Mouse (Mus musculus) natural killer cell, adult 2 months (primary cell): ENCODE data around the gene Ubr4.

Experiments used
- DNase-seq, 2 experiments: peaks; one replicate each; pipeline ENCODE4 v3.0.0; 2022; ENCODE audit warnings: low spot score in 2 of 2

Ubr4 gene

DNA sequence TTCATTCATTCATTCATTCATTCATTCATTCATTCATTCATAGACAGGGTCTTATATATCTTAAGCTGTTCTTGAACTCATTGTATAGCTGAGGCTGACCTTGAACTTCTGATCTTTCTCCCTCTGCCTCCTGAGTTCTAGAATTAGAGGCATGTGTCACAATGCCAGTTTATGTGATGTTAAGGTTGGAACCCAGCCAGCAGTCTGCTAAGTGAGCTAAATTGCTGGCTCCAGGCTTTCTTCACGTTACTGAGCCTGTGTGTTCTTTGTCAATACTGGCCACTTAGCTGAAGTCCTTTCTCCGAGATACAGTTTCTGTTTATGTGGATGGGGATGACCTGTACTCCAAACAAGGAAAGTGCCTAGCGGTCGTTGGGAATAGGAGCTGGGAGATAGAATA, 78.5 kb downstream of the Ubr4 start:
- no peak for DNase-seq

DNA sequence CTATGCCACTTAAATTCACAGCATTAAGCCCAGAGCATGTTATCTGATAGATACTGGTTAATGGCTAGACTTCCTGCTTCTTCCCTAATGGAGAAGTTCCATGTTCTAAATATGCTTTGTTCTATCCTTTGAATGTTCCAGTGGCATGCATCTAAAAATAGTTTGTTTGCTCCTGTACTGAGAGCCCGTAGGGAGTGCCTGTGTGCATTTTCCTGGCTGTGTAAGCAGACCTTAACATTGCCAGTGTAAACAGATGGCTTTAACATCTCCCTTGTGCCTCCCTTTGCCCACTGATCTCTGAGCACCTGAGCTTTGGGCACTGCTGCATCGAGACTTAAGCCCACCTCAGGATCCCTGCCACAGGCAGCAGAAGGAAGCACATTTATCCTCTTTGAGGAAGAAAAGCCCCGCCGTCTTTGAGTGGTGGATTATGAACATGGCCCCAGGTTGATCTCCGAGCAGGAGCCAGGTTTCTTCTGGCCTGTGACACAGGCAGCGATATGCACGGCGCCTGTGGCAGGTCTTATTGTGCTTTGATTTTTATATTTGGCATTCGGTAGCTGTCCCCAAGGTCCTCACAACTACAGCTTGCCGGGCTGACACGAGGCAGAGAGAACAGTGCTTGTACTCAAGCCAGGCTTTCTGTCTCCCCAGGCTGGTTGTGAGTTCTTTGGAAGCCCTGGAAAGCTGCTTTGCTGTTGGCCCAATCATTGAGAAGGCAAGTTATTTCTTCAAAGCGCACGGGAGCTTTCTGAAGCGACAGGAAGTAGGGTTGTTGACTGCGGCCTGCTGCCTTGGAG, 80.8 kb downstream of the Ubr4 start:
- no peak for DNase-seq

DNA sequence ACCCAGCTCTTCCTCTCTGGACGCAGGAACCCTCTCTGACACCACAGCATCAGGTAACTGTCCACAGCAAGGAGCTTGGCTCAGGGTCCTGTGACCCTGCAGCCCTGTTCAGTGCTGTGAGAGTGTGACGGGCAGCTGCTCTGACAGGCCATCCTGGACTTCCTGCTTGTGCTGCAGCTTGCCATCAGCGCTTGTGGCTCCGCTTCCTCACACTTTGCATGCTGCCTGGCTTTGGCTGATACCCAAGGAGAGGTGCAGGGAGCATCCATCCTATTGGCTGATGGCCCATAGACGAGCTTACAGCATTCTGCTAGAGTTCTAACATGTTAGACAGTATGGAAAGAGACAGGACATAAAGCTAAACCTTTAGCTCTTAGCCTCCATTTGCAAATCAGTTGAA, 88.8 kb downstream of the Ubr4 start:
- DNase-seq = no peak

DNA sequence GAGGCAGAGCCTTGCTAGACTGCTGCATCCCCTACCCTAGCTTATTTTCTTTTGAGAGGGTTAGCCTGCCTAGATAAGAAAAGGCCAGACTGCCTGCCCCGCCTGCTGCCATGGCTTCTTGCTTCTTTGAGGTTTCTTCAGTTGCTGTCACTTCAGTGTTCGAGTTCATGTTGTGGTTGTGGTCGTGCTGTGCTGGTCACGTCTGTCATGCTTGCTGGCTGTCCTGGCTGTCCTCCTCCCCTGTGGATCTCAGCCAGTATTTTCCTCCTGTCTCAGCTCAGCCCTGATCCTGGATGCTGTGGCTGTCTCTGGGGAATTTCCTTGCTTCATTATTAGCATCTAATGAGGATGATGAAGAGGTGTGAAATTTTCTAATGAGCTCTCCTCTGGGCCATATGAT, 89.4 kb downstream of the Ubr4 start:
- no peak for DNase-seq

DNA sequence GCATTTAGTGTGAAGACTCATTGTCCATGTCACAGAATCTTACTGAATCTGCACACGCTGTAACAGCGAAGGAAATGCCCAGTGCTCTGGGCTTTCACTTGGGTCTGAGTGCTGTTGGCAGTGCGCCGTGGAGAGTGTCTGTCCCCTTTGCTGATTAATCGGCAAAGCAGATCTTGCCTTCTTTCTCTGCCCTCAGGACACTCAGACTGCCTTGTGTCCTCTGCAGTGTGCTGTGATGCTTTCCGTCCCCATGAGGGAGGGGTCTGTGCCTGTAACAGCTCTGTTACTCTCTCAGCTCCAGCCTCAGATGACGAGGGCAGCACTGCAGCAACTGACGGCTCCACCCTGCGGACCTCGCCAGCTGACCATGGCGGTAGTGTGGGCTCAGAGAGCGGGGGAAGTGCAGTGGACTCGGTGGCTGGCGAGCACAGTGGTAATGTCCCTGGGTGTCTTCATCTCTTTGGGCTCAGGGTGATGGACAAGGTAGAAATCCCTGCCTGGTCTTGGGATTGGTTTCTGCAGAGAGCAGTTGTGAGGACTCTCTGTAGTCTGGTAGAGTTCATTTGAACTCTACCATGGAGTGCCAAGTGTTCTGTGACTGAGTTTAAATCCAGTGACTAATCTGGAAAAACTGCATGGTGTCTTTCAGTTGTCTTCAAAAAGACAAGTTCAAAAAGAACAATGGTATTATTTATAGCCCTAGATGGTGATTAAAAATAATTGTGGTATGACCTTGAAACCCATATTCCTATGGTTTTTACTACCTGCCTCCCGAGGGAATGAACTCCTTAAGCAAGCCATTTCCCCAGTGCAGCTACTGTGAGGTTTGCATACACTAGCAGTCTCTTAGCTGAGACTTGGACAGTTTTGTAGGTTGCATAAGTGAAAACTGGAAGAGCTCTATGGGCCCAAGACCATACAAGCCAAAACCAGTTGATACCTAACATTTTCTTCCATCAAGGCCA, 90.3 kb downstream of the Ubr4 start:
- no peak for DNase-seq

DNA sequence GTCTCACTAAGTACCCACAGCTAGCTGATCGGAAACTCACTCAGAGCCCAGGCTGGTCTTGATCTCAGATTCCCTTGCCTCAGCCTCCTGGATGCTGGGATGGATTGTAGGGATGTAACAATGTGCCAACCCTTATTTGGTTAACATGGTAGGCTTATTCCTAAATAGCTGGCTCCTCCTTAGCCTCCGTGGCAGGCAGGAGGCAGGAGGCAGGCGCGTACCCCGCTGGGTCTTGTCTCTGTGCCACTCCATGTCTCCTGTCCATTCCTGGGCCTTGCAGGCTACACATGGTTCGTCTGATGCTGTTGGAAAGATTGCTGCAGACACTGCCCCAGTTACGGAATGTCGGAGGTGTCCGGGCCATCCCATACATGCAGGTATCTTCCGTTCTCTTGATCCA, 91.9 kb downstream of the Ubr4 start:
- no peak for DNase-seq

DNA sequence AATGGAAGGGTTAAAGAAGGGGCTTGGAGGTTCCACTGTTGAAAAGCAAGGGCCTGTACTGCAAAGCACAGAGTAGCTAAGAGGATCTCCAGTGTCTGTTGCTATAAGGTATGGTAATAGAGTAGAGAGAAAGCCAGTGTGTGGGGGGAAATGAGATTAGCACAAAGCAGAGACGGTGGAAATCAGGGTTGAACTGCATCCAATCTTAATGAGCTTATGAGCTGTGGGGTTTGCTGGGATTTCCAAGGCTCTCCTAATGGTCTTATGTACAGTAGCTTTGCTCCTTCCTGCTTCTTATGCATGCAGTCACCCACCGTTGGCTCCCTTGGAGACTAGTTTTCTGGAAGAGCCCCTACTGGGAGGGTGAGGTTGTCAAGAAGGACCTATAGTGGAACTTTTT, 93.8 kb downstream of the Ubr4 start:
- DNase-seq = no peak

DNA sequence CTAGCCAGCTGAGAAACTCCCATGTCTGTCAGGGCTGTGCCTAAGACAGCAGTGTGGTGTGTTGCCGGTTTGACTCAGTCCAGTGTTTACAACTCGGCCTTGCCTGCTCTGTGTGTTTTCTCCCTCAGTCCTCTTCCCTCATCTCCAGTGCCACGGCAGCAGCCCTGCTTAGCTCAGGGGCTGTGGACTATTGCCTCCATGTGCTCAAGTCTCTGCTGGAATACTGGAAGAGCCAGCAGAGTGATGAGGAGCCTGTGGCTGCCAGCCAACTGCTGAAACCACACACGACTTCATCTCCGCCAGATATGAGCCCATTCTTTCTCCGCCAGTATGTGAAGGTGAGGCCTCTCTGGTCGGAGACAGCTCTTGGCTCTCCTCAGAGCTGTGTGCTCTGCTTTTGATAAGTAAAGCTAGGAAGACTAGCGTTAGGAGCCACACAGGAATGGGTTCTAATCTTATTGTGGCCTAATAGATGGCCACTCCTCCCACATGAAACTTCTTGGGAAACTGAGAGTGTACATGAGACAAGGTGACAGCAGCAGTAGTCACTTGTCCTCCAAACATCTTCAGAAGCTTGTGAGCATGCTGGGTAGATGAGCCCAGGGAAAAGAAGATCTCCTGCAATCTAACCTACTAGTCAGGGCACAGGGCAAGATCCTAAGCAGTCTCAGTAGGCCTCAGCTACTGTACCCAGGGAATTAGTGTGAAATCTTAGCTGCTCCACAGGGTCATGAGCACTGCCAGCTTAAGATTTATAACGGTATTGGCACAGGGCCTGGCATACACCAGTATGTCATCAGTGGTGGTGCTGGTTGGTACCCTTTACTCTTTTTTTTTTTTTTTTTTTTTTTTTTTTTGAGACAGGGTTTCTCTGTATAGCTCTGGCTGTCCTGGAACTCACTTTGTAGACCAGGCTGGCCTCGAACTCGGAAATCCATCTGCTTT, 94.6 kb downstream of the Ubr4 start:
- DNase-seq = no peak

DNA sequence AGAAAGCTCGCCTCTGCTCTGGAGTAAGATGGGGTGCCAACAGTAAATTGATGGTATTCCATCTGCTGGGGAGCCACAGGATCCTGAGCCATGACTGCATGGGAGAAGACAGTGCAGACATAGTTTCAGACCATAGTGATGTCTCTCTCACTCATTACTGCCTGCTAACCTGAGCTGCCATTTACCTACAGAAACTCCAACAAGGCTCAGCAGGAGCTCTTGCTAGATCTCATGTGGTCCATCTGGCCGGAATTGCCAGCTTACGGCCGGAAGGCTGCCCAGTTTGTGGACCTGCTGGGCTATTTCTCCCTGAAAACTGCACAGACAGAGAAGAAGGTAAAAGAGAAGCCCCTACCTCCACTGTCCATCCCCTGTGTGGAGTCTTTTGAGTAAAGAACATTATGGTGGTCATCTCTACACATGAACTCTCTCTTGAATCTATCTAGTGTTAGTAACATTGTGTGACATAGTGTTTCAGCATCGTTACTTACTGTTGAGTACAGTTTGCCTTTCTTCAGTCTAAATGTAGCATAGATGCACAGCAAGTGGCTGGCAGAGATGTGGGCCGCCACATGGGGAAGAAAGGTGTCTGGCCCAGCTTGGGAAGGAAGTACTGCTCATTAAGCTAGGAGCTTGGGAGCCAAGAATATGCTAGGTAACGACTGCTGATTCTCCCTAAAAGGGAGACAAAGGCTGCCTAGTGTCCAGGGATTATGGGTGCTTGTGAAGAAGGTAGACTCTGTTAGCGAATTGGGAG, 100.7 kb downstream of the Ubr4 start:
- no peak for DNase-seq

DNA sequence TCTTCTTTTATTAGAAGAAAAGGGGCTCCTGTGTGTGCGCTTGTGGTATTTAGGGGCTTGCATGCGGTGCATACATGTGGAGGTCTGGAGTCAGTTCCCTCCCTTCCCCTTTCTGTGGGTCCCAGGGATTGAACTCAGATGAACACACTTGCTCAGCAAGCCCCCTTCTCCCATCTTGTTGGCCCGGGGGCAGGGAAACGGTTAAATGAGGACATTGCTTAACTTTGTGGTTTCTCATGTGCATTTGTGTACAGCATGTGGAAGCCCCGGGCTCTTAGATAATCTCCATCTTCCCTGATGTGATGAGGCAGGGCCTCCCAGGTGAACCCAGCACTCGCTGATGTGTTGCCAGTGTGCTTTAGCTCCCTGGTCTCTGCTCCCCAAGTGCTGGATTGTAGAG, 101.9 kb downstream of the Ubr4 start:
- no peak for DNase-seq

DNA sequence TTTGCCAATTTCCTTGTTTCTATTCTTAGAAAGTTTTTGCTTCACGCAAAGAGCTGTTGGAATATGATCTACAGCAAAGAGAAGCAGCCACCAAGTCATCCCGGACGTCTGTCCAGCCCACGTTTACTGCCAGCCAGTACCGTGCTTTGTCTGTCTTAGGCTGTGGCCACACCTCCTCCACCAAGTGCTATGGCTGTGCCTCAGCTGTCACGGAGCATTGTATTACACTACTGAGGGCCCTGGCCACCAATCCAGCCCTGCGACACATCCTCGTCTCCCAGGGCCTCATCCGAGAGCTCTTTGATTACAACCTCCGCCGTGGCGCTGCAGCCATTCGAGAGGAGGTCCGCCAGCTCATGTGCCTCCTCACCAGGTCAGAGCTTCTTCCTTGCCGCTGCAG, 107.6 kb downstream of the Ubr4 start:
- no peak for DNase-seq

DNA sequence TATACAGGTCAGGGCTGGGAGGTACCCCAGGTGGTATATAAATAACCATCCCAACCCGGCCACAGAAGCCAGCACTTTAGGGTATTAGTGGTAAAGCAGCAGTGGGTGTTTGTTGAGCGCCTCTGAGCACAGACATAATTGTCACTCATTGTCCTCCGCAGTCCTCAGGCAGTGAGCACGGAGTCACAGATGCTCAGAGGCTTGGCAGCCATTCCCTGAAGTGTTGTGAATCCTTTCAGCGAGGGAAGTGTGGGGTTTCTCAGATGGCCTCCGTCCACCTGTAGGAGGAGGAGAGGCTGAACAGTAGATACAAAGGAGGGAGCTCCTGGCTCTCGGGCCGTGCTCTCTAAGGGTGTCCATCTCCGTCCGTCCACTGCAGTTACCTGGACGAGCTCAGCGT, 111.8 kb downstream of the Ubr4 start:
- no peak for DNase-seq

DNA sequence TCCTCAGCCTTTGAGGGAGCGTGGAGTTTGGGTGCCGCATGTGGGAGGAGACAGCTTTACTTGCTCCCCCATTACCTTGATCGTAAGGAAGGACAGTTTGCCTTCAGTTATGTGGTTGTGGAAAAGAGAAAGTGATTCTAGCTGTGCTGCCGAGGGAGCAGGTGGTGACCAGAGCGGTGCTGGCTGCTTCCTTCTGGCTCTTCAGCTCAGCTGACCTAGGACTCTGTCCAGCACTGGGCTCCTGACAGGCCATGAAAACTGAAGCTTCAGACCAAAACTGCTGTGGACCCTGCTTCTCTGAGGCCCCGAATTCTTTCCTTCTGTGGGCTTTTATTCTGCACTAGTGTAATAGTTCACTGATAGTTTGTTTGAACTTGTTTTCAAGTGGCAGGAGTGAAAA, 114.1 kb downstream of the Ubr4 start:
- DNase-seq = no peak

DNA sequence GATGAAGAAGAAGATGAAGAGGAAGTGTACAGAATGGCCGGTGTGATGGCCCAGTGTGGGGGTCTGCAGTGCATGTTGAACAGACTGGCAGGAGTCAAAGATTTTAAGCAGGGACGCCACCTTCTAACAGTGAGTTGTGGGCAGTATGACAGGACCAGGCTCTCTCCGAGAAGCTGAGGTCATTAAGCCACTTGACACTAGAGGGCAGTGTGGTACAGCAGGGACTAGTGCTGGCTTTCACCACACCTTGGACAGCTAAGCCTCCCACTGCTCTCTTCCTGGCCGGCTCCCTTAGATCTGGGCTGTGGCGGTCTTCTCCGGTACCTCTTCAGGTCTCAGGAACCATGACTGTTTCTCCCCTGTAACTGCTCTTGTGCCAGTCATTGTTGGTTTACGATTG, 117.8 kb downstream of the Ubr4 start:
- peak; percentile 49 to 57 for DNase-seq

DNA sequence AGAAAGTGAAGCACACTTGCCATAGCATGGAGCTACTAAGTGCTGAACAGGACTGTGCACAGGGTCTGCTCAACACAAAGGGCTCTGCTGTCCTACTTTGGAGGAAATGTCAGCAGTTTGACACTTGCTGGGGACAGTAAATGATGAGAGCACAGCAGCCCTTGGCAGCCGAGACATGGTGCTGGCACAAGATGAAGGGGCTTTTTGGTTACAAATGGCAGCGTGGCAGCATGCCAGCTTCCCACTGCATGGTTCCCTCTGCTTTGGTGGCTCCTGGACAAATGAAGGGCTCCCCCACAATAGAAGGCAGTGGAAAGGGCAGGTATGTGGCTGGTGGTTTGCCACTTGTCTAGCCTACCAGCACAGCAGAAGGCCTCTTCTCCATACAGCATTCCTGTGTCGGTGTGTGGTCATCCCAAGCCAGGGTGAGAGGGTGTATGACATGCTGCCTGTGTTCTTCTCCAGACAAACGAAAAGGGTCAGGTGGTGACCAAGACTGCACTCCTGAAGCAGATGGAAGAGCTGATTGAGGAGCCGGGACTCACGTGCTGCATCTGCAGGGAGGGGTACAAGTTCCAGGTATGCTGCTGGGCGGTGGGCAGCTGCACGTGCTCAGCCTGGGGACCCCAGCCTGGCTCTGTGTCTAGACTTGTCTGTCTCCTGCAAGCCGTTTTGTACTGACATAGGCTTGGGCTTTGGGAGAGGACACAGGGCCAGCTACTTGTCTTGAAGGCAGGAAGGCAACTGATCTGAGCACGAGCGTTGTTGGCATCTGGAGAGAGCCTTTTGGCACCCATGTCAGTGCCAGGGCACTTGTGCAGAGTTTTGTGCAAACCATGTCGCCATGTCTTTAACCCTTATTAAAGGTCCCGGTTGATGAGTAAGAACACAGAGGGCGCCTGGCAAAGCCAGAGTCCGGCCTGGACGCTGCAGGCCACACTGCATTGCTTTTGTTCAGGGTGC, 124.5 kb downstream of the Ubr4 start:
- DNase-seq = no peak

DNA sequence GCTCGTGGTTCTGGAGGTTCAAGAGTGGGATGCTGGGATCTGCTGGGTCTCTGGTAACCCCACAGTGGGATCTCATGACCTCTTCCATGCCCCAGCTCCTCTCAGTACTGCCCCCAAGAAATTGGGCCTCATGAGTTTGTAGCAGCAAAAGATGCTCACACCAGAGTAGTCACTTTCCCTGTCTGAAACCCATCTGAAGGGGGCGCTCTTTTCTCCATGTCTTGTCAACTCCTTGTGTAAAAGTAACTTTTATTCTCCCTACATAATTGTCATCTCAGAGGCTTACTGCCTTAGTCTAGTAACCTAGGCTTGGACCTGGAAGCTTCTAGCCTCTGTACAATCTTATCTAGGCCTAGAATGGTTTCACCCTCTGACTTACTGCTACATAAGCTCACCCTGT, 125.6 kb downstream of the Ubr4 start:
- no peak for DNase-seq

DNA sequence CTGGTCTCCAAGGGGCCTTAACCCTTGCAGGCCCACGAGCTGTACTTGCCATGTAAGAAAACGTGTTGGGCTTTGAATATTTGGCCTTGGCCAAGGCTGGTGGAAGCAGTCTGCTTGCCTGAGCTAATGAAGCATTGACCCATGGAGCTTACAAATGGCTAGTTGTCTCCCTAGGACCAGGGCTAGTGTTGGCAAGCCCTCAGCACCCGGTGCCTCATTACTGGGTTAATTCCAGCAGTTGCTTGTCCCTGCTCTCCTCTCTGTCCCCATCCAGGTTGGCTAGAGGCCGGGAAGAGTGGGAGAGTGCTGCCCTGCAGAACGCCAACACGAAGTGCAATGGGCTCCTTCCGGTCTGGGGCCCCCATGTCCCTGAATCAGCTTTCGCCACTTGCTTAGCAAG, 126.8 kb downstream of the Ubr4 start:
- no peak for DNase-seq

DNA sequence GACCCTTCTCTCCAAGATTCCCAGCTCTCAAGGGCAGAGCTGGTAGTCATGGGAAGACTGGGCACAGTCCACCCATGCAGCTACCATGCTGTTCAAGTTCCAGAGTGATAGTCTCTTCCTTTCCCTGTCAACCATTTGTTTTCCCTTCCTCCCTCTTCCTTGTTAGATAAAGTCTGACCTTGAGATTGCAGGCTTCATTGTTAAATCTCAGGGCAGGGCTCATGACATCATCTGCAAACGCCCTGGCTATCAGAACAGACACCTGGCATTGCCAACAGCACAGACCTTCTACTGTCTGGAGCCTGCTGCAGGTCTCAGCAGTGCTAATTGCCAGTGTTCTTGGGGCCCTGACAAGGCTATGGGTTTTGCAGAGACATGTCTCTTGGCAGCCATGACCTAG, 129.0 kb downstream of the Ubr4 start:
- DNase-seq = no peak

DNA sequence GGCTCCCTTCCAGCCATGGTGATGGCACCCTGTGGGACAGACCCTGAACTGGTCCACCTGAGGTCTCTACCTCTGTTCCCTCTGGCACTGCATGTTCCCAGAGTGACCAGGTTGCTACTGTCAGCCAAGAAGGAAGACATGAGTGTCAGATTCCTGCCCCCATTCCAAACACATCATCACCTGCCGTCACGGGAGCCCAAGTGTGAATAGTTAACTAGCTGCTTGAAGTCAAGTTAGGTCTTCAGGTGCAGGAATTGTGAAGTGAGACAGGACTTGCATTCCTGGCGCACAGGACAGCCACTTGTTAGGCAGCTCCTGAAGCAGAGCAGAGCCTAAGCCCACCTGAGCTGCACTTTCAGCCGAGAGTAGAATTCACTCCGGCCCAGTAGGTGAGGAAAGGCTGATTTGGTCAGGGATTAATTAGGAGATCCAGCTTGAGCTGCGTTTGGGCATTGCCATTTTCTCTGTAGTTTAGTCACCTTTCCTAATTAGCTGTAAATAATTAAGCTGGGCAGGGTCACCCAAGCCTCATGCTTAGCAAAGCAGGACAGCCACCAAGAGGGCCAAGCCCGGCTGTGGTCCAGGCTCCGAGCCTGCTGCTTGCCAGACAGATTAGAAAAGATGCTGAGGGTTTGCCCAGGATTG, 131.2 kb downstream of the Ubr4 start:
- no peak for DNase-seq
